Mouse (Mus musculus): ENCODE measurements at regions not wholly inside any gene's neighbourhood (a gene's known extent, or its start where the extent isn't known, plus 50 kb on each side); places are given as distances from the start of the nearest gene placed in this dataset.
"Not testable (repeated sequence)": the region's sequence is repeated elsewhere in the genome, so short reads cannot be mapped to it uniquely, and the experiment has no call there.

GRCm38 (mm10) chr13:75384631-75385340 lies 295.2 kb downstream of the Pcsk1 start:
- no peaks in the 10 kb centered on the region for H3K36me3 ChIP-seq (ENCODE audit: insufficient read depth, low read length)
- H3K4me1 ChIP-seq (replicated peaks; ENCODE audit: low read depth, low read length): no peaks in the 10 kb centered on the region
- H3K9me3 ChIP-seq (ENCODE audit: low read length): no peaks in the 10 kb centered on the region
- H3K4me3 ChIP-seq (replicated peaks; ENCODE audit: low read length): no peak overlapping the region
- no peaks in the 10 kb centered on the region for H3K27me3 ChIP-seq (ENCODE audit: insufficient read depth, low read length)
- TF ChIP-seq NANOG (IDR thresholded peaks at IDR 0.05; ENCODE audit: borderline replicate concordance, low read length) (no peak), POU5F1 (IDR thresholded peaks at IDR 0.05; ENCODE audit: borderline replicate concordance, low read length) (no peak), CTCF (conservative IDR thresholded peaks at IDR 0.05; ENCODE audit: low read length) (no peak)

- no peak overlapping the region for H3K4me3 ChIP-seq (replicated peaks; ENCODE audit: low read length)
- no peaks in the 10 kb centered on the region for H3K27me3 ChIP-seq (ENCODE audit: insufficient read depth, low read length)
- no peaks in the 10 kb centered on the region for H3K4me1 ChIP-seq (replicated peaks; ENCODE audit: low read depth, low read length)
- TF ChIP-seq CTCF (conservative IDR thresholded peaks at IDR 0.05; ENCODE audit: low read length) (no peak), NANOG (IDR thresholded peaks at IDR 0.05; ENCODE audit: borderline replicate concordance, low read length) (no peak), POU5F1 (IDR thresholded peaks at IDR 0.05; ENCODE audit: borderline replicate concordance, low read length) (no peak)
- H3K36me3 ChIP-seq (ENCODE audit: insufficient read depth, low read length): no peaks in the 10 kb centered on the region
- no peaks in the 10 kb centered on the region for H3K9me3 ChIP-seq (ENCODE audit: low read length)
These were observed 299.6 kb downstream of the Pcsk1 start for GRCm38 (mm10) chr13:75389211-75389610.

GRCm38 (mm10) chr13:75390177-75390576 lies 300.6 kb downstream of the Pcsk1 start:
- H3K4me3 ChIP-seq (replicated peaks; ENCODE audit: low read length): no peak overlapping the region
- H3K27me3 ChIP-seq (ENCODE audit: insufficient read depth, low read length): no peaks in the 10 kb centered on the region
- no peaks in the 10 kb centered on the region for H3K36me3 ChIP-seq (ENCODE audit: insufficient read depth, low read length)
- H3K4me1 ChIP-seq (replicated peaks; ENCODE audit: low read depth, low read length): no peaks in the 10 kb centered on the region
- H3K9me3 ChIP-seq (ENCODE audit: low read length): no peaks in the 10 kb centered on the region
- TF ChIP-seq POU5F1 (IDR thresholded peaks at IDR 0.05; ENCODE audit: borderline replicate concordance, low read length): no peak
- no peak for TF ChIP-seq NANOG (IDR thresholded peaks at IDR 0.05; ENCODE audit: borderline replicate concordance, low read length)
- TF ChIP-seq CTCF (conservative IDR thresholded peaks at IDR 0.05; ENCODE audit: low read length): no peak

- H3K9me3 ChIP-seq (ENCODE audit: low read length): peaks cover 23% of the 10 kb centered on the region
These were observed 306.7 kb upstream of the Ell2 start for GRCm38 (mm10) chr13:75399846-75400245.

GRCm38 (mm10) chr13:75420726-75421125 lies 285.8 kb upstream of the Ell2 start:
- Histone ChIP-seq H3K9me3 (ENCODE audit: low read length) (peaks cover 3% of the 10 kb centered on the region; the same call in 1 of the 2 replicates), H3K27me3 (ENCODE audit: insufficient read depth, low read length) (no peaks in the 10 kb centered on the region), H3K4me1 (replicated peaks; ENCODE audit: low read depth, low read length) (no peaks in the 10 kb centered on the region), H3K4me3 (replicated peaks; ENCODE audit: low read length) (no peak overlapping the region), H3K36me3 (ENCODE audit: insufficient read depth, low read length) (no peaks in the 10 kb centered on the region)
- no peak for TF ChIP-seq POU5F1 (IDR thresholded peaks at IDR 0.05; ENCODE audit: borderline replicate concordance, low read length)
- no peak for TF ChIP-seq CTCF (conservative IDR thresholded peaks at IDR 0.05; ENCODE audit: low read length)
- no peak for TF ChIP-seq NANOG (IDR thresholded peaks at IDR 0.05; ENCODE audit: borderline replicate concordance, low read length)

More at GRCm38 (mm10) chr13:75399846-75400245, 306.7 kb upstream of the Ell2 start:
- H3K4me1 ChIP-seq (replicated peaks; ENCODE audit: low read depth, low read length); H3K36me3 ChIP-seq (ENCODE audit: insufficient read depth, low read length); H3K27me3 ChIP-seq (ENCODE audit: insufficient read depth, low read length); H3K4me3 ChIP-seq (replicated peaks; ENCODE audit: low read length): not testable (repeated sequence)
- TF ChIP-seq NANOG (IDR thresholded peaks at IDR 0.05; ENCODE audit: borderline replicate concordance, low read length): peak; percentile 31; the same call in 1 of the 2 replicates

GRCm38 (mm10) chr13:75426971-75427370 lies 279.6 kb upstream of the Ell2 start:
- H3K27me3 ChIP-seq (ENCODE audit: insufficient read depth, low read length): no peaks in the 10 kb centered on the region
- no peaks in the 10 kb centered on the region for H3K9me3 ChIP-seq (ENCODE audit: low read length)
- H3K4me3 ChIP-seq (replicated peaks; ENCODE audit: low read length): no peak overlapping the region
- no peaks in the 10 kb centered on the region for H3K4me1 ChIP-seq (replicated peaks; ENCODE audit: low read depth, low read length)
- H3K36me3 ChIP-seq (ENCODE audit: insufficient read depth, low read length): no peaks in the 10 kb centered on the region
- TF ChIP-seq POU5F1 (IDR thresholded peaks at IDR 0.05; ENCODE audit: borderline replicate concordance, low read length) (no peak), CTCF (conservative IDR thresholded peaks at IDR 0.05; ENCODE audit: low read length) (no peak), NANOG (IDR thresholded peaks at IDR 0.05; ENCODE audit: borderline replicate concordance, low read length) (no peak)

GRCm38 (mm10) chr13:75439170-75439569 lies 267.4 kb upstream of the Ell2 start:
- no peaks in the 10 kb centered on the region for H3K27me3 ChIP-seq (ENCODE audit: insufficient read depth, low read length)
- no peaks in the 10 kb centered on the region for H3K9me3 ChIP-seq (ENCODE audit: low read length)
- no peak for TF ChIP-seq POU5F1 (IDR thresholded peaks at IDR 0.05; ENCODE audit: borderline replicate concordance, low read length)
- TF ChIP-seq CTCF (conservative IDR thresholded peaks at IDR 0.05; ENCODE audit: low read length): no peak
- TF ChIP-seq NANOG (IDR thresholded peaks at IDR 0.05; ENCODE audit: borderline replicate concordance, low read length): no peak
- no peaks in the 10 kb centered on the region for H3K4me1 ChIP-seq (replicated peaks; ENCODE audit: low read depth, low read length)
- no peak overlapping the region for H3K4me3 ChIP-seq (replicated peaks; ENCODE audit: low read length)
- no peaks in the 10 kb centered on the region for H3K36me3 ChIP-seq (ENCODE audit: insufficient read depth, low read length)

- H3K4me3 ChIP-seq (replicated peaks; ENCODE audit: low read length): no peak overlapping the region
- no peaks in the 10 kb centered on the region for H3K36me3 ChIP-seq (ENCODE audit: insufficient read depth, low read length)
- no peaks in the 10 kb centered on the region for H3K9me3 ChIP-seq (ENCODE audit: low read length)
- TF ChIP-seq CTCF (conservative IDR thresholded peaks at IDR 0.05; ENCODE audit: low read length) (no peak), POU5F1 (IDR thresholded peaks at IDR 0.05; ENCODE audit: borderline replicate concordance, low read length) (no peak), NANOG (IDR thresholded peaks at IDR 0.05; ENCODE audit: borderline replicate concordance, low read length) (no peak)
- H3K27me3 ChIP-seq (ENCODE audit: insufficient read depth, low read length): no peaks in the 10 kb centered on the region
- no peaks in the 10 kb centered on the region for H3K4me1 ChIP-seq (replicated peaks; ENCODE audit: low read depth, low read length)
These were observed 266.5 kb upstream of the Ell2 start for GRCm38 (mm10) chr13:75440051-75440450.
